ENCODE assay signal across 10 mouse cellular contexts in genomic region chr9:71772338-71772737, GRCm38 (mm10). TPM values are rescaled to one million over a fixed set of nuclear protein-coding genes. Genes with fewer than 3 reads are reported as not detected.
DNase-seq lines count a peak whose midpoint lies in the region; ATAC-seq and TF ChIP-seq lines count a peak whose summit lies in the region.
"Had no signal": no experiment of that assay in that cellular context is flagged by ENCODE, and none has a peak within 500 bp of the region (broad histone marks: within the 10 kb centered on the region; RNA-seq: fewer than 3 reads in every experiment).

No protein-coding gene starts in this region.

- peaks cover 45% of the 10 kb centered on the region for H3K27me3 ChIP-seq in hindbrain, embryonic 10.5 days (ENCODE audit: insufficient read depth, poor library complexity, severe bottlenecking)
- peaks cover 12% of the 10 kb centered on the region for H3K27me3 ChIP-seq in hindbrain, embryonic 16.5 days (replicated peaks; ENCODE audit: control insufficient read depth, insufficient read depth, low read length)
- H3K27me3 ChIP-seq in embryonic facial prominence, embryonic 10.5 days (replicated peaks; ENCODE audit: low read depth, poor library complexity, severe bottlenecking): peaks cover 35% of the 10 kb centered on the region
- H3K27me3 ChIP-seq in lung, postnatal 0 days (replicated peaks; ENCODE audit: insufficient read depth, low read length): no peaks in the 10 kb centered on the region

- H3K9ac ChIP-seq in hindbrain, embryonic 16.5 days (ENCODE audit: low read depth, low read length): no peak overlapping the region
- H3K9ac ChIP-seq in lung, postnatal 0 days (replicated peaks; ENCODE audit: low read depth): no peak overlapping the region

- no peak overlapping the region for H3K27ac ChIP-seq in hindbrain, embryonic 10.5 days
- H3K27ac ChIP-seq in hindbrain, embryonic 16.5 days (ENCODE audit: low read depth, low read length): no peak overlapping the region
- no peak overlapping the region for H3K27ac ChIP-seq in embryonic facial prominence, embryonic 10.5 days (replicated peaks)
- no peak overlapping the region for H3K27ac ChIP-seq in lung, postnatal 0 days (ENCODE audit: low read length)
- H3K27ac ChIP-seq: embryonic facial prominence, embryonic 13.5 days; limb, embryonic 12.5 days had no signal

- H3K36me3 ChIP-seq in hindbrain, embryonic 10.5 days: no peaks in the 10 kb centered on the region
- H3K36me3 ChIP-seq in hindbrain, embryonic 16.5 days (ENCODE audit: control insufficient read depth, insufficient read depth, low read length): no peaks in the 10 kb centered on the region
- H3K36me3 ChIP-seq in embryonic facial prominence, embryonic 10.5 days (replicated peaks): no peaks in the 10 kb centered on the region
- H3K36me3 ChIP-seq in lung, postnatal 0 days (ENCODE audit: insufficient read depth, low read length): no peaks in the 10 kb centered on the region
- H3K36me3 ChIP-seq: embryonic facial prominence, embryonic 13.5 days; limb, embryonic 12.5 days had no signal

- peaks cover 21% of the 10 kb centered on the region for H3K4me1 ChIP-seq in hindbrain, embryonic 10.5 days (replicated peaks)
- H3K4me1 ChIP-seq in hindbrain, embryonic 16.5 days (ENCODE audit: control insufficient read depth, insufficient read depth, low read depth, low read length): peaks cover 11% of the 10 kb centered on the region
- peaks cover 35% of the 10 kb centered on the region for H3K4me1 ChIP-seq in embryonic facial prominence, embryonic 10.5 days
- H3K4me1 ChIP-seq in lung, postnatal 0 days (ENCODE audit: insufficient read depth, low read depth, low read length): peaks cover 9% of the 10 kb centered on the region

- ATAC-seq in hindbrain, embryonic 16.5 days: no peak
- no peak for ATAC-seq in lung, postnatal 0 days

- 64% methylated on average over 5 of the region's 5 CpGs for WGBS in hindbrain, embryonic 10.5 days
- 70% methylated on average over 5 of the region's 5 CpGs for WGBS in hindbrain, embryonic 16.5 days
- WGBS in embryonic facial prominence, embryonic 10.5 days: 67% methylated on average over 5 of the region's 5 CpGs
- WGBS in lung, postnatal 0 days: 70% methylated on average over 5 of the region's 5 CpGs

- peaks cover 6% of the 10 kb centered on the region; the same call in 1 of the 2 replicates for H3K9me3 ChIP-seq in hindbrain, embryonic 10.5 days
- H3K9me3 ChIP-seq in hindbrain, embryonic 16.5 days (ENCODE audit: control insufficient read depth, low read length): no peaks in the 10 kb centered on the region
- peaks cover 6% of the 10 kb centered on the region; the same call in 1 of the 2 replicates for H3K9me3 ChIP-seq in embryonic facial prominence, embryonic 10.5 days
- H3K9me3 ChIP-seq in lung, postnatal 0 days (ENCODE audit: low read length): no peaks in the 10 kb centered on the region
- H3K9me3 ChIP-seq: embryonic facial prominence, embryonic 13.5 days had no signal

- TF ChIP-seq CTCF in lung, postnatal 0 days (IDR thresholded peaks at IDR 0.05): peak; percentile 78

- H3K4me3 ChIP-seq in hindbrain, embryonic 10.5 days: no peak overlapping the region
- no peak overlapping the region for H3K4me3 ChIP-seq in hindbrain, embryonic 16.5 days (ENCODE audit: low read length)
- H3K4me3 ChIP-seq in embryonic facial prominence, embryonic 10.5 days: no peak overlapping the region
- H3K4me3 ChIP-seq in lung, postnatal 0 days (ENCODE audit: low read depth, low read length): no peak overlapping the region

- peak; percentile 45 for DNase-seq in hindbrain, embryonic 10.5 days (ENCODE audit: low spot score)
- DNase-seq in 416B (ENCODE audit: low read depth): peak; percentile 53
- DNase-seq in NIH3T3 (ENCODE audit: low read depth): peak; percentile 60
- peak; percentile 52 for DNase-seq in embryonic facial prominence, embryonic 10.5 days (ENCODE audit: low spot score)
- peak; percentile 58 for DNase-seq in lung, postnatal 0 days (ENCODE audit: low spot score)
- peak; percentile 24 to 66 for DNase-seq in thymus, postnatal 10 days (ENCODE audit: low spot score in 2 of 2)
- no peak for DNase-seq in layer of hippocampus, postnatal 14 days (ENCODE audit: low spot score in 2 of 2)

- TF ChIP-seq EP300 in lung, postnatal 0 days (IDR thresholded peaks at IDR 0.05): no peak

- no peak overlapping the region for H3K4me2 ChIP-seq in hindbrain, embryonic 16.5 days (ENCODE audit: low read length)
- H3K4me2 ChIP-seq in lung, postnatal 0 days (replicated peaks; ENCODE audit: low read depth, low read length): no peak overlapping the region

RNA-seq across cellular contexts. Expression of gene Cgnl1, which starts 0.9 kb away (rescaled TPM):
- 5.7 and 6.7 TPM in 2 replicates for polyA plus RNA-seq in hindbrain, embryonic 10.5 days (2016; fragmentation: Nextera tagmentation; extraction: Ambion mirVana)
- polyA plus RNA-seq in hindbrain, embryonic 16.5 days (2015; fragmentation: Nextera tagmentation; extraction: Ambion mirVana): 7.0 and 7.1 TPM in 2 replicates
- 10.8 and 11.1 TPM in 2 replicates for polyA plus RNA-seq in embryonic facial prominence, embryonic 10.5 days (2016; fragmentation: Nextera tagmentation; extraction: Ambion mirVana)
- polyA plus RNA-seq in lung, postnatal 0 days (2015; fragmentation: Nextera tagmentation; extraction: Ambion mirVana): 26.1 and 28.5 TPM in 2 replicates
- 10 to 100 TPM; 10.2 to 14.8 TPM for total RNA-seq in layer of hippocampus, postnatal 14 days (2021)

Comparison
In these comparisons a context has a peak if more than half of its experiments do, and no peak if none do; other contexts are left out.
1. DNase-seq: peak in hindbrain, embryonic 10.5 days (single experiment), 416B (single experiment), NIH3T3 (single experiment), embryonic facial prominence, embryonic 10.5 days (single experiment), lung, postnatal 0 days (single experiment) and thymus, postnatal 10 days (2 of 2); none in layer of hippocampus, postnatal 14 days (0 of 2).